Mouse (Mus musculus) spleen, adult 2 months (tissue): ENCODE results near the gene Cab39.

Source experiments
- CTCF ChIP-seq: fragments of 200-500 bp; IDR thresholded peaks from 2 replicates; pipeline ENCODE4 v1.5.1; 2011; ENCODE audit warnings: mild to moderate bottlenecking, inconsistent platforms; ENCODE audit not compliant: insufficient read depth, insufficient read length, insufficient replicate concordance; ENCODE audit errors: extremely low read depth
- POLR2A ChIP-seq: fragments of 200-500 bp; IDR thresholded peaks from 2 replicates; pipeline ENCODE4 v1.6.1; 2011; ENCODE audit warnings: low read depth, low read length, inconsistent platforms

- TF ChIP-seq CTCF, result no peak
- TF ChIP-seq POLR2A, result no peak
Observed at GRCm38 (mm10) chr1:85750650-85751049, 42.6 kb upstream of the Cab39 start.
